Mouse (Mus musculus): ENCODE measurements at regions not wholly inside any gene's neighbourhood (a gene's known extent, or its start where the extent isn't known, plus 50 kb on each side); places are given as distances from the start of the nearest gene placed in this dataset.

DNA sequence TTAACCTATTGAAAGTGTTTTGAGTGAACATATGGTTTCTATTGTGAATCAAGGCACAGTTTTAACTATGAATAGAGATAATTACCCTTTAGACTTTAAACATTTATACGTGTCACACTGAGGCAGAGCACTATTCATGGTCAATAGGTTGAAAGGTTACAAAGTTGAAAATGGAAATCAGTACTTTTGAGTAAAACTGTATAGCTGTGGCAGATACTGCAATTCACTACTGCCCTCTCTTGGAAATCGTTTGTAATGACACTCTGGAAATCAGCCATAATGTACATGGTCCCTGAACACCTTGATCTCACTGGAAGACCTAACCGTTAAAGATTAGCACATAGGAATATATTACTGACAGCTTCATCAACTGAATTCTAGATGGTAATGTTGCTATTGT is 215.3 kb upstream of the Adgrl4 start:
- TF ChIP-seq GATA1 (IDR thresholded peaks at IDR 0.05; ENCODE audit: borderline replicate concordance, low read length) = no peak
- no peak for TF ChIP-seq FLI1 (IDR thresholded peaks at IDR 0.05; ENCODE audit: low read length)

Data from megakaryocyte, embryonic 14.5 days (primary cell).